Mouse (Mus musculus) forelimb bud, embryonic 11.5 days (tissue): ENCODE results near the gene Tox2.
A peak's percentile ranks its signal among the peaks of the same experiment; 100 is the strongest.

Experiments
- DNase-seq: peaks from one replicate; pipeline ENCODE4 v3.0.0-alpha.2; 2012; ENCODE audit warnings: low read depth, low spot score

Tox2 gene

DNA sequence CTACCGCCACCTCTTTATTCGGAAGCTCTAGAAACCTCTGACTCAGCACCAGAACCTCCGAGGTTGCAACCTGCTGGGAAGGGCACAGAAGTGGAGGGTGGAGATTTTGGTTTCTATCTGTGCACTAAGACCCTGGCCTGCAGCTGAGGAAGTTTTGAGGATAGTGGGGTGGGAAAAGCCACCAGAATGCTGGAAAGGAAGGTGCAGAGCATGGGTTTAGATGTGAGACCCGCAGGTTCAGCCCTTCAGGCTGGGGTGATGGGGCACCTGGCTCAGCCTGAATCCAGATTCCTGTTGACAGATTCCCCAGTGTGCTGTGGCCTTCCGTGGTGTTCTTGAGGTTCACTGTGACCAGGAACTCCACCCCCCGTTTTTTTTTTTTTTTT is 2.3 kb downstream of the Tox2 start:
- DNase-seq, result no peak

DNA sequence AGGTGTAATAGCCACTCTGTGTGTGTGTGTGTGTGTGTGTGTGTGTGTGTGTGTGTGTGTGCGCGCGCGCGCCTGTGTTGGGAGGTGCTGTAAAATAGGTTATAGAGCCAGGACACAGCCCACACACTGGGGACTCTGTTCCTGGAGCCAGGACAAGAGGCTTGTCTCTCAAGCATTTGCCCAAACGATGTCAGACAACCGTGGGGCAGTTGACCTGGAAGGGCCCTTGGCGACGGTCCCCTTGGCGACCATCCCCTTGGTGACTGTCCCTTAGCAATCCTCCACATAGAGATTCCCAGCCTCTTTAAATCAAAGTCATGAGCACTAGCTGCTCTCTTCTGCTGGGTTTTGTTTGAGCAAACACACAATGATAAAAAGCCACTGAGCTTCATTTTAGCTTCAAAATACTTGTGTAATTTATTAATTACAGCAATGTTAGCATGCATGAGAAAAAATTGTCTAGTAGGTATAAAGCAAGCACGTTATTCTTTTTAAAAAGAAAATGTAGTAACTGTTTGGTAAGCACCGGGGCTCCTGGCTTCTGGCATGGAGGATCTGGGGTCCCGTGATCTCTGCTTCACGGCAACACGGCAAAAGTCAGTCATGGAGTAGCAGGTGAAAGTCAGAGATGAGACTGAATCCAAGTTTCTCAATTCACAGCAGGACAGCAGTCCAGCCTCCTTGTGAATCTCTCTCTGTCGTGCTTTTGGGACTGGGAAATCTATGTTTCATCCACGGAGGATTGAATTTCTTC is 3.0 kb downstream of the Tox2 start:
- DNase-seq, result no peak

DNA sequence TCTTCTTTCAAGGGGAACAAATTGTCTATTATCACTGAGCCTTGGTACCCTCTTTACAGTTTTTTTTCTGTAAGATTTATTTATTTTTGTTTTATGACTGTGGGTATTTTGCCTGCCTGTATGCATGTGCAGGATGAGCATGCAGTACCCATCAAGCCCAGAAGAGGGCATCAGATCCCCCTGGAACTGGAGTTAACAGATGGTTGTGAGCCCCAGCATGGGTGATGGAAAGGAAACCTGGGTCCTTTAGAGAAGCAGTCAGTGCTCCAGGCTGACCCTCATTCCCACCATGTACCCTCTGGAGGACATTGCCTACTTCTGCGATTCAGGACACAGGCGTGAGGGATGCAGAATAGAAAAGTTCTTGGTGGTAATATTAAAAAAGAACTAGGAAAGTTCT is 4.4 kb downstream of the Tox2 start:
- no peak for DNase-seq

DNA sequence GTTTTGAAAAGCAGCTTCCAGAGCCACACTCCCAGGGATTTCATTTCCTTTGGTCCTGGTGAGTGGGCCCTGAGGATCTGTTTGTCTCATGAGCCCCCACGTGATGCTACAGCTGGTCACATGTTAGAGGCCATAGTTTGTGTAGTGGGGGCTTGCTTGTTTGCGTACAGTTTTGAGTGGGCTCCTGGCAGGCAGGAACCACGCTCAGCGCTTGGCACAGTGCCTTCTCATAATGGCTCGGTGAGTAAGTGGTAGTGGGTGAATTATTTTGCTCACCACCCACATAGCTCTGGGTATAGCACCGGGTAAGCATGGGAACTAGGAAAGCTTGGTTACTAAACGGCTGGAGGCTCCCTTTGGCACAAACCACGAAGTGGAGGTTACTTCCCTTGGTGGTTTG is 6.2 kb downstream of the Tox2 start:
- DNase-seq, result no peak

DNA sequence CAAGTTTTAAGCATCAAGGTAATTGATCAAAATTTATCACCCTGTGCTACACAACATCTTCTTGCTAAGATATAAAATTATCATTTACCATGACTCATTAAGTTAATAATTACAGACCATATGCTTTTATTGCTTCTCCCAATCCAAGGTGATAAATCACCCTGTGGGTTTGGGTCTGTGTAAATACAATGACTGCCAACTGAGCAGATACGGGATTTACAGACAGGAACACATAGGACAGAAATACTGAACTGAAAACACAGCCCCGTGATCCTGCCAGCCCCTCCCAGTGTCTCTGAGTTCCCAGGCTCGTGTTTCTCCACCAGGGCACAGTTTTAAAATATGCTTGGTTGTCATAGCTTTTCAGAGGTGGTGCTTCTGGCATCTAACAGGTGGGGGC is 10.2 kb downstream of the Tox2 start:
- no peak for DNase-seq

DNA sequence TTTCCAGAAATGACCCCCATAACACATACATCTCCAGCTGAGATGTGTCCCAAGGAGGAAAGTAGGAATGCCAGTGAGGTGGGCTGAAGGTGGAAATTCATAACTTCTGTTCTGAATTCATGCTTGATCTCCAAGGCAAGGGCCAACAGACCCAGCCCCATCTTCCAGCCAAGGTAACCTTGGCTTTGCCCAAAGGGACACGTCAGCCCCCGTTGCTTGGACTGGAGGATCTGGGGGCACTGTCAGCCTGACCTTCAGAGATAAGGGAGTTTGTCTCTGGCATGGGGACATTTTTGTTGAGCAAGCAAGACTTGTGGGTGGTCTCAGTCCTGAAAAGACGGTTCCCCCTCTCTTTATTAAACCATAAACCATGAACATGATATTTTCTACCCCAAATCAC is 15.2 kb downstream of the Tox2 start:
- DNase-seq, result no peak

DNA sequence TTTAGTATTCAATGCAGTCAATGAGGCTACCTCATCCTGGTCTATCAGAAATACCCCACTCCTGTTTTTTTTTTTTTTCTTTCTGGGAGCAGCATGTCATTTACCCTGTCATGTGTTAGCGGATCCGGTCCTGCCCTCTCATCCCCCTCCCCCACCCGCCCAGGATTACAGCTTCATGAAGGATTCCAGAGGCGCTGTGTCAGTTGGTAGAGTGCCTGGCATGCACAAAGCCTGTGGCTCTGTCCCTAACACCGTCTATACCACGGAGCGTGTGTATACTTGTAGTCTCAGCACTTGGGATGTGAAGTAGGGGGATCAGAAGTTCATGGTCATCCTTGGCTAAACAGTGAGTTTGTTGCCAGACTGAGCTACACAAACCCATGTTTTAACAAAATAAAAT is 15.6 kb downstream of the Tox2 start:
- no peak for DNase-seq

DNA sequence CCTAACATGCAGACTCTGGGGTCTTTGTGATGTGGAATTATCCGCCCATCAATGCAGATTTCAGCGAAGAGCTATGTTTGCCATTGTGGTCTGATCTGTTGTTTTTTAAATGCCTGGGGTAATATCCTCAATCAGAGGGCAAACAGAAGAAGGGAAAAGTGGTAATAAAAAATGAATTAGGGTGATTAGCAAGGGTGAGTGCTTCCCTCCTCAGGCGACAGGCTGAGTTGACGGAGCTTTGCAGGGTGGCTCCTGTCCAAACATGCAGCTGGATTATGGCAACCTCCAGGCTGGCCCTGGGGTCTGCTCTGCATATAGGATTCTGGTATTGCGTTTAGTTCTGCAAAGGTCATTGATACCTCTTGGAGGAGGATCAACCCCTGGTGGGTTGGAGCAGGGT is 16.5 kb downstream of the Tox2 start:
- DNase-seq, result no peak

DNA sequence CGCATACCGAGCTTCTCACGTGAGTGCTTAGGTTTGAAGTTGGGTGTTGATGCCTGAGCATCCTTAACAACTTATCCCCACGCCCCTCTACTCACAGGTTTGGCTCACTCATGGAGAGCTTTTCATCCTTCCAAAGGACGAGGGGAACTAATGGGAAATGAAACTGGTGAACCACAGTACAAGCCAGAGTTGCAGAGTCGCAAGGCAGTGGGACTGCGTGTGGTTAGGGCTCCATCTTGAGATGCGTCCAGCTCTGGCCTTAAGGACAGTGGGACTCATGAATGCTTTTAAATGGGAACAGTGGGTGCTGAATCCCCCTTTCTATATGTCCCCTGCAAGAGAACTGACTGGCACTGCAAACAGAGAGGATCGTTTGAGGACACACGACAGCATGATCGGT is 17.8 kb downstream of the Tox2 start:
- no peak for DNase-seq

DNA sequence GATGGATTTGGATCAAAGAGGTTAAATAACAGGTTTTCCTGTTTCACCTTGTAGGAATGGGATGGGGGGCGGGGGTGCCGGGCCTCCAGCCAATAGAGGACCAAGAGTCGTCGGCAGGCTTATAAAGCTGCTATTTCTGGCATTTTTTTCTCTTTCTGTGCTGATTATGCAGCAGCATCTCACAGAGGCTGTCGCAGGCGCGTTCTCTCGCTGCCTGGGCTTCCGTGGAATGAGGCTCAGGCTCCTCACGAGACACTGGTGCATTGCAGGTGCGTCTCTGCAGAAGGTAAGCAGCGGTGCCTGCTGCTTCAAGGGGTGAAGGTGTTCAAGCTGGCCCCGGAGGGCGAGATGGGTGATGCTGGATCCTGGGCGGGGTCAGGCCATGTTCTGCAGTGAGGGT is 22.4 kb downstream of the Tox2 start:
- no peak for DNase-seq

DNA sequence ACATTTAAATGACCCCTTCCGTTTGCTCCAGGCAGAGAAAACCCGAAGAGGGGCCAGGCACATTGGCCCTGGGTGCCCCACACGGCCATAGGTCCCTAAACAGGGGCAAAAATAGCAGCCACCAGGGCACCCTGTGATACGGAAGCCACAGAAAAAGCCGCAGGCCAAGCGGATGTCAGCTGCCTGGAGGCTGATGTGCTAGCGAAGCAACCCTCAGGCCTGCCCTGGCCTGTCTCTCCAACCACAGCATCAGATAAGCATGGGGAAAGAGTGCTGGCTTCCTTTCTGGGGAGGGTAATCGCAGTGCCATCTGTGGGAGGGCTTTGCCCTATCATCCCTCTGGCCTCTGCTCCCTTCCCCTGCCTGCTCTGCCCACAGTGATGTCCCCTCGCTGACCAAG is 26.1 kb downstream of the Tox2 start:
- DNase-seq, result no peak

DNA sequence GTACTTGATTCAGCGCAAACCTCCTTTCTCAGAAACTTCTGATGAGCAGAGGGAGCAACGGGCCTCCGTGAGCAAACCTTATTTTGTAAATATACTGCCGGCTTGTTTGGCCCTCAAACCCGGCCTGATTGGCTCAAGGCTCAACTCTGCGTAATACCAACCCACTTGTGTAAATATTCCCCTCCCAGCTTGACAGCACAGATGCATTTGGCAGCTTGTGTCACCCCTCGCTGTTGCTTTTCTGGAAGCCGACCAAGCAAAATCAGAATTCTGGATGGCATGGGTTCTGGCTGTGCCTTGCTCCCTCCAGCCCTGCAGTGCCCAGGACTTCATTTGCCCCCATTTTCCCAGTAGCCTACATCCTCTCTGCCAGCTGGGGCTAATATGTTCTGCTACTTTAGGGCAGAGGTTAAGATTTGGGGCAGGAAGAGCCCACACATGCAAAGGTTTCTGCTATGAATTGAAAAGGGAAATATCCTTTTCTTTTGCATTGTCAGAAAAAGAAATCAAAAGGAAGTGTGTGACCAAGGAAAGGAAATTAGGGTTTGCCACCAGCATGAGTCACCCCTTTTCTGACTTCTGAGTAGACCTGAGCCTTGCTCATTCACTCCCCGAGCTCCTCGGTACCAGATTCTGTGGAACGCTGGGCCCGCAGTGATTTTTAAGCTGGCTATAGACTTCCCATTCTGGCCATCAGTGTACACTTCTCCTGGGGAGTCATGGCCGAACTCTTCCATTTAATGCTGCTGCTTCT is 29.0 kb downstream of the Tox2 start:
- no peak for DNase-seq

DNA sequence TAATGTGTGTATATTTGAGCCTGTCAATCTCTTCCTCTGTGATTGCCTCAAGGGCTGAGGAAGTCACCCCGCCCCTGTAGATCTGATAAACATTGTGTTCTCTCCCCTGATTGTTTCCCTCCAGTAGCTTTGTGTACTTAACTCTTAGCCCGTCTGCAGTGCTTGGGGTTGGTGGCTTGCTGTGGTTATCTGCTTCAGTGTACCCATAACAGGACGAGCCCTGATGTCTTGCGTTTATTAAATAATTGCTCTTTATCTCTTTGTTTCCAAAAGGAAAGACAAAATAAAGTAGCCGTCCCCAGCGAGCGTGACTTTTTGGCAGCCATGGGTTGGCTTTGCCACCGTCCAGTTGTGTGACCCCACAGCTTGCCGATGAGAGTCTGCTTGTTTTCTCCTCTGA is 30.7 kb downstream of the Tox2 start:
- DNase-seq, result no peak

DNA sequence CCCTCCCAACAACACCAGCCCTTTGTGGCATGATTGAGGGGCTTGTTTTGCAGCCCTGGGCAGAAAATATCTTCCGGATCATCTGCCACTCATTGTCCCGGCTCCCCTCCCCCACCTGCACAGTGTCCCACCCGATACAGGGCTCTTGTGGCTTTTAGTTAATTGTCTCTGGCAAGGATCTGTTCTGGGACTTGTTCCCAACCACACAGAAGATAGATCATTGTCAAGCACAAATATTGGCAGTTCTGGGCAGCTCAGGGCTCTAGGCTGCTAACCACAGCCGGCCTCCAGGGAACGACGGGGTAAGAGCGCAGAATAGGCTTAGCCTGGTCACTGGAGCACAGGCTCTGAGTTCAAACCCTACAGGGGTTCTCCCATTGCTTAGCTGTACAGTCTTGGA is 33.1 kb downstream of the Tox2 start:
- DNase-seq, result no peak

DNA sequence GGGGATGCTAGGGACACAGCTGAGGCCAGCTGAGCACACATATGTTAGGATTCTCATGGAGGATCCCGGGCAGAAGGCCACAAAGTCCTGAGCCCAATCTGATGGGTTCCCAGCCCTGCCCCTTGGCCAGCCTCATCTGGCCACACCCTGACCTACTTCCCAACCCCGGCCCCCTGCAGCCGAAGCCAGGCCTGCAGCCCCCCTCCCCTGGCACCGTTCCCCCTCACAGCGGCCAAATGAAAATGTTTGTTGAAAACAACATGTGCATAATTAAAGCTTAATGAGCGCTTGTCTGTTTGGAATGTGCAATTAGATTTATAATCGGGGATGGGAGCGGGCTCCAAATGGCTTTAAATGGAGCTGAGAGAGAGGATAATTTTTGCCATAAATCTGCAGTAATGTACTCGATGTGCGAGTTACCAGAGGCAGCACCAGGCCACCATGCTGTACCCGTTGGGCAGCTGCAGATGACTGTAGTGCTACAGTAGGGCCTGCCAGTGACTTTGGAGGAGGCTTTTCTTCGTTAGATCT is 35.1 kb downstream of the Tox2 start:
- DNase-seq, result no peak

DNA sequence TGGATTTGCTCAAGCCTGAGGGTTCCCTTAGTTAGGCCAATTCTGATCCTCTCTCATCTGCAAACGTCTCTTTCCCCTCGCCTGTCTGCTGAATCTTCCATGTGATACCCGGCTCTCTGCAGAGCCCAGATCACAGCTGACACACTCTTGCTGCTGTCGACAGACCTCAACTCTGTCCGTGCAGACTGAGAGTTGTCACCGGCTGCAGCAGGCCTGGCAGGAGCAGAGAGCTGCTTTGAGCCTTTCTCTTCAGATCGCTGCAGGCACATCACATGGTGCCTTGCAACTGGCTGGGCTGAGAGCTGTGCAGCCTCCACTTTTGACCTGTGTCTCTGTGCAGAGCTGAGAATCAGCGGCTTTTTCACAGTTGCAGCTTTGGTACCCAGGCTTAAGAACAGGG is 37.0 kb downstream of the Tox2 start:
- no peak for DNase-seq

DNA sequence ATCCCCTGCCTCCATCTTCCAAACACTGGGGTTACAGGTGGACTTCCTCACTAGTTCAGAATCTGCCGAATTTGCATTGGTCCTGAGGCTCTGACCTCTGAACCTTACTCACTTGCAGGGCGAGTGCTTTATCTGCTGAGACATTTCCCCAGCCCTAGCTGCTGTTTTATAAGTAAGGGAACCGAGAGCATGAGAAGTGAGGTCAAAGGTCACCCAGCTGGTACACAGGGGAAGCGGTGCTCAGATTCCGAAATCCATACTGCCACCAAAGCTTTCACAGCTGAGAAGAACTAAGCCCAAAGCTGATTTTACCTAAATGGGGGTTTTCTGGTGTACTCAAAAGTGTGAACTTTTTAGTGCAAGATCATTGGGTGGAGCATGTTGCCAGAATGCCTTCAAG is 38.9 kb downstream of the Tox2 start:
- DNase-seq, result peak; percentile 18

DNA sequence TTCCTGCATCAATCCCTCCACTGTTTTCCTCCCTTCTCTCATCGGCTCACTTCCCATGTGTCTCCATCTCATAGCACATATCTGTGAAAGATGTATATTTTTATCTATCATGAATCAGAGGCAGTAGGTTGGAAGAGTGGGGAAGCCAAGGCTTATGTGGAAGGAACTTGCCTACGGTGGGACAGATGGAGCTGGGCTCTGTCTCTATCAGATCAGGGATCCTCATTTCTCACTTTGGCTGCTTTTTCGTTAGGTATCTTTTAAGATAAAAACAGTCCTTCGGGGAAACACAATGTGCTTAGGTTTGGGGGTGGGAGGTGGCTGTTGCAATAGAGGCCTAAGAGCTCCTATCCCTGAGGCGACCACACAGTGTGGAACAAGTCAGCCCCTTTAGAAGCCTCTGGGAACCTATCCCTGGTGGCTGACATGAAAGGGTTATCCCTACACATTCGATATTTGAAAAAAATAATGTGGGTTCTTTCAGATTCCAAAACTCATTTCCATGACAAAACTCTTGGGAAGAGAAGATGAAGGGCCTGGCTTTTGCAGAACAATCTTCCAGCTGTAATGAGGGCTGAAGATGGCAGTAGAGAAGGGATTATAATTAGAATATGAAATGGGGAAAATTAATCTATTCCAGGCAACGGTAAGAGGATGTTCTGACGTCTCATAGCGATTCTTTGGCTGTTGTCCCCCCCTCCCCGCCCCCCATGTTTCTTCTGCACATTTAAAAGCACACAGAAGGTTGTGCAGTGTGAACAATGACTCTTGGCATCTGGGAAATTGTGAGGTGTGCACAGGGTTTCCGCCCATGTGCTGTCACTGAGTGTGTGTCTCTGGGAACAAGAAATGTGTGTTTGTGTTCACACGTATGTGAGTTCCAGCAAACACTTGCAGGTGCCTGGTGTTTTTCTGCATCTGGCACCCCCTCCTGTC is 41.3 kb downstream of the Tox2 start:
- DNase-seq, result no peak

DNA sequence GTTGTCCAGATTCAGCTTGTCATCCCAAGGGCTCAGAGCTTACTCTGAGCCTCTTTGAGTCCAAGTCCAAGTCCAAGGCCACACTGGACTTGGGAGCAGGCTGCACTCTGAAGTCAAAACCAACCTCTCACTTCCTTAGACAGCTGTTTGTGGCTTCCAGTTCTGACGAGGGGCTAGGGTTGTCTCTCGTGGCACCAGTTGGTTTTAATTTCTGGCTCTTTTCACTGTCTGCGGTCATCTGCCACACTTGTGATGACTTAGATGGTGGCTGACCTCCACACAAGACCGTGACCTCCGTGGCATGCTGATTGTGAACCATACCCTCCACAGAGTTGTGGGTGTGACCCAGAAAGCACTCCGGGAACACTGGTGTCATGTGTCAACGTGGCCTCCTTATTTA is 46.0 kb downstream of the Tox2 start:
- no peak for DNase-seq

DNA sequence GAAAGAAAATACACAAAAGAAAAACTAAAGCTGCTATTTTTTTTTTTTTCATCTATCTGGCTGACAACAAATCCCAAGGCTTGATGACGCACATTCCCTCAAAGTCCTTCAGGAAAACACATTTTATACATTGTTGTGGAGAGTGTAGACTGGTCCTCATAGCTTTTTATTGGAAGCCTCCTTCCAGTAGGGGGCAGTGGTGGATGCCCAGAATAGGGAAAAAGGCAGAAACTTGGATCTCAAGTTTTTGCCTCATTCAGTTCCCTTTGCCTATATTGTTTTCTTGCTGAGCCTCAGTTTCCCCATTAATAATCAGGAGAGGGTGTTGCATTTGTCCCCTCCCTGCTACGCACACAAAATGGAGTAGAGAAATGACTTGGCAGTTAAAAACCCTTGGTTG is 49.7 kb downstream of the Tox2 start:
- DNase-seq, result no peak

DNA sequence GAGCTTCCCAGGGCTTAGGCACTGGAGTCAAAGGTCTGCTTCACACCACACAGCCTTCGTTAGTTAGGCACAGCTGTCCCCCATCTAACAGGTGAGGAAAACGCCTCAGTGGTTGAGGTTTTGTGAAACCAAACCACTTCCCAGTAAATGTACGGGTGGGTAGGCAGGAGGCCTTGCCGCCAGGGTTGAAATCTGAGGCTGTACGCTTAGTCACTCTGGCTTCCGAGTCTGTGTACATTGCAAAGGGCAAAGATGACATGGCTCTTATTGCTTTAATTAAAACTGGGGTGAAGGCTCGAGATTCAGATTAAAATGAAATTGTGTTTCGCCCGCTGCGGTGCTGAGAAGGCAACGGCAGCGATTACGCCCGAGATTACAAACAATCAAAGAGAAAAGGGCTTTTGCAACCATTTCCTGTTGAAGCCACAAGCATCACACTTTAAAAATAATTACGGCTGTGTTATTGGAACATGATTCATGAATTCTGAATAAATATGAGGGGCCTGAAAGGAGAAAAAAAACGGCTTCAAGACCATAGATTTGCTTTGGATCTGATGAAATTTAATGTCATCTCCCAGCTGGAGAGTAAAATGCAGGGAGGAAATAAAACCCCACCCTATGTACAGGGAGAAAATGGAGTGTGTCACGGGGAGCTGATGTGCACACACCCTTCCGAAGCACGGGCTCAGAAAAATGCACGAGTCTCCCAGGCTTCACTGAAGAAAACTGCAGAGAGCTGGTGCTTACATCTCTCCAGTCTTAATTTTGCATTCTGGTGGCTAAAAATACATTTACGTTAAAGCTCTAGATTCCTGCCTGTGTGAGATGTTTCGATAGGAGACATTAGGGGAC is 50.5 kb downstream of the Tox2 start:
- DNase-seq, result peak; percentile 44
